Mouse (Mus musculus): Measurements from ENCODE around the gene Ppp1r15a. TPM values are rescaled to one million over a fixed set of nuclear protein-coding genes. Genes with fewer than 3 reads are reported as not detected.
A peak's percentile ranks its signal among the peaks of the same experiment; 100 is the strongest.
"Not testable (repeated sequence)": the region's sequence is repeated elsewhere in the genome, so short reads cannot be mapped to it uniquely, and the experiment has no call there.

The Ppp1r15a gene
- polyA plus RNA-seq, 1 experiment from 2014 or later: 14.7 TPM

DNA sequence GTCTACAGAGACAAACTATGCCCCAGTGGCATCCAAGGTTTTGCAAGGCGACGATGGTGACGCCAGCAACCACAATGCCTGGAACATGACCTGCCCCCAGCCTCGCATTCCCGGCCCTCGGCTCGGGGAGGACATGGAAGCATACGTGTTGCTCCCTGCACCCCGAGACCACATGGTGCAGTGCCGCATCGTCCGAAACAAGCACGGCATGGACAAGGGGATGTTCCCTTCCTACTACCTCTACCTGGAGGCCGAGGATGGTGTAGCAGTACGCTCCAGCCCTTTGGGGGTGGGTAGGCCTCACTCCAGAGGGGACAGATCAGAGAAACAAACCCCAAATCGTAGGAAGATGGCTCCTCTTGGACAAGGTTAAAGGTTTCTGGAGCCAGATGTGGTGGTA is 7.5 kb downstream of the Ppp1r15a start:
- Histone ChIP-seq H3K9me3 (ENCODE audit: control insufficient read depth, low read length) (no peaks in the 10 kb centered on the region), H3K9ac (ENCODE audit: low read length) (no peak overlapping the region), H3K4me1 (replicated peaks; ENCODE audit: control insufficient read depth, insufficient read depth, low read length) (peaks cover 24% of the 10 kb centered on the region), H3K4me2 (ENCODE audit: low read length) (no peak overlapping the region), H3K36me3 (ENCODE audit: control insufficient read depth, insufficient read depth, low read length) (peaks cover 8% of the 10 kb centered on the region; the same call in 1 of the 2 replicates), H3K4me3 (ENCODE audit: low read depth, low read length) (no peak overlapping the region), H3K27me3 (replicated peaks; ENCODE audit: control insufficient read depth, insufficient read depth, low read length) (no peaks in the 10 kb centered on the region), H3K27ac (ENCODE audit: low read depth) (no peak overlapping the region)
- DNase-seq (ENCODE audit: low spot score) (no peak), ATAC-seq (replicated peaks; ENCODE audit: low FRiP score, low TSS enrichment, low read depth) (no peak)
- WGBS: 93% methylated on average over 16 of the region's 16 CpGs

DNA sequence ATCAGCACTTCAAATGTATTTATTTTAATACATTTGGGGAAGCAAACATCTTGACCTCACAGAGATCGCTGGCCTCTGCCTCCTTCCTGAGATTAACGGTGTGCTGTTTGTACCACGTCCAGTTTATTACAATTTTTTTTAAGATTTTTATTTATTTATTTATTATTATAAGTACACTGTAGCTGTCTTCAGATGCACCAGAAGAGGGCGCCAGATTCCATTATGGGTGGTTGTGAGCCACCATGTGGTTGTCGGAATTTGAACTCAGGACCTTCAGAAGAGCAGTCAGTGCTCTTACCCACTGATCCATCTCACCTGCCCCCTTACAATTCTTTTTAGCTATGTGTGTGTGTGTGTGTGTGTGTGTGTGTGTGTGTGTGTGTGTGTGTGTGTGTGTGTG is 9.2 kb downstream of the Ppp1r15a start:
- H3K27ac ChIP-seq (ENCODE audit: low read depth); ATAC-seq (replicated peaks; ENCODE audit: low FRiP score, low TSS enrichment, low read depth); H3K4me1 ChIP-seq (replicated peaks; ENCODE audit: control insufficient read depth, insufficient read depth, low read length); H3K4me3 ChIP-seq (ENCODE audit: low read depth, low read length); DNase-seq (ENCODE audit: low spot score); H3K36me3 ChIP-seq (ENCODE audit: control insufficient read depth, insufficient read depth, low read length); H3K4me2 ChIP-seq (ENCODE audit: low read length); H3K9me3 ChIP-seq (ENCODE audit: control insufficient read depth, low read length); H3K9ac ChIP-seq (ENCODE audit: low read length); H3K27me3 ChIP-seq (replicated peaks; ENCODE audit: control insufficient read depth, insufficient read depth, low read length): not testable (repeated sequence)
- 73% methylated on average over 5 of the region's 5 CpGs for WGBS

DNA sequence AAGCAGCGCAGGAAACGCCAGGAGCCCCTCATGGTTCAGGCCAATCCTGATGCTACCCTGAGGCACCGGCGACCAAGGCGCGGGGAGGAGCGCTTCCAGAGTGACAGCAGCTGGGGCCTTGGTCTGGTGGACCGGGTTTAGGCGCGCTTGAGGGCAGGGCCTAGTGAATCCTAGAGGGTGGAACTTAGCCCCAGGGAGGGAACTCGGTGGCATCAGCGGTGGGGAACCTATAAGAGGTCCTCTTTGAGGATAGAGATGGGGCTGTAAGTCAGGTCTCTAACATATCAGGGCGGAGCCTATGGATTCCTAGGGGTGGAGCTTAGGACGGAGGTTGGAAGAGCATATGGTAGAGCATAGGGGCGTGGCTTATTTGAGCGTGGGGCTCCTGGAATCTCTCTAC is 10.6 kb downstream of the Ppp1r15a start:
- H3K36me3 ChIP-seq (ENCODE audit: control insufficient read depth, insufficient read depth, low read length): no peaks in the 10 kb centered on the region
- no peaks in the 10 kb centered on the region for H3K9me3 ChIP-seq (ENCODE audit: control insufficient read depth, low read length)
- H3K4me1 ChIP-seq (replicated peaks; ENCODE audit: control insufficient read depth, insufficient read depth, low read length): peaks cover 10% of the 10 kb centered on the region
- DNase-seq (ENCODE audit: low spot score): no peak
- no peak overlapping the region for H3K4me3 ChIP-seq (ENCODE audit: low read depth, low read length)
- H3K4me2 ChIP-seq (ENCODE audit: low read length): peak overlapping the region; percentile 36
- H3K9ac ChIP-seq (ENCODE audit: low read length): no peak overlapping the region
- 22% methylated on average over 16 of the region's 16 CpGs for WGBS
- peak; percentile 41 for ATAC-seq (replicated peaks; ENCODE audit: low FRiP score, low TSS enrichment, low read depth)
- H3K27me3 ChIP-seq (replicated peaks; ENCODE audit: control insufficient read depth, insufficient read depth, low read length): no peaks in the 10 kb centered on the region
- H3K27ac ChIP-seq (ENCODE audit: low read depth): peak overlapping the region; percentile 75

DNA sequence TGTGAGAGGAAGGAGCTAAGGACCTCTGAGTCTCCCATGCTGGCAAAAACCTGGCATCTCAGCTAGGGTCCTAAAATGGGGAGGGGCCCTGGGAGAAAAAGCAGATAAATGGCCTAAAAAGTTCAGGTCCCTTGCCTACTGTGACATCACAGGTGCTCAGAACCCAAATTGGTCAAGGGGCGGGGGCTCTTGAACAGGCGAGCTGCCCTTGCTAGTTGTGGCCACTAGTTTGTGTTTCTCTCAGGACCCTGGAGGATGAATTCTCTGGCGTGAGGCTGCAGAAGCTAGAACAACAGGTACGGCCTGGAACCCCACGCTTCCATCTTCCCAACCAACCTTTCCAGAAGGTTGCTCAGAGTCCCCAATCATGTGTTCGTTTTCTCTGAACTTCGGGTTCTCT is 11.7 kb downstream of the Ppp1r15a start:
- H3K36me3 ChIP-seq (ENCODE audit: control insufficient read depth, insufficient read depth, low read length): no peaks in the 10 kb centered on the region
- H3K27ac ChIP-seq (ENCODE audit: low read depth): peak overlapping the region; percentile 75
- DNase-seq (ENCODE audit: low spot score) (no peak), ATAC-seq (replicated peaks; ENCODE audit: low FRiP score, low TSS enrichment, low read depth) (no peak)
- no peak overlapping the region for H3K9ac ChIP-seq (ENCODE audit: low read length)
- no peaks in the 10 kb centered on the region for H3K9me3 ChIP-seq (ENCODE audit: control insufficient read depth, low read length)
- 87% methylated on average over 7 of the region's 7 CpGs for WGBS
- no peak overlapping the region for H3K4me2 ChIP-seq (ENCODE audit: low read length)
- peaks cover 8% of the 10 kb centered on the region for H3K4me1 ChIP-seq (replicated peaks; ENCODE audit: control insufficient read depth, insufficient read depth, low read length)
- H3K4me3 ChIP-seq (ENCODE audit: low read depth, low read length): no peak overlapping the region
- no peaks in the 10 kb centered on the region for H3K27me3 ChIP-seq (replicated peaks; ENCODE audit: control insufficient read depth, insufficient read depth, low read length)

DNA sequence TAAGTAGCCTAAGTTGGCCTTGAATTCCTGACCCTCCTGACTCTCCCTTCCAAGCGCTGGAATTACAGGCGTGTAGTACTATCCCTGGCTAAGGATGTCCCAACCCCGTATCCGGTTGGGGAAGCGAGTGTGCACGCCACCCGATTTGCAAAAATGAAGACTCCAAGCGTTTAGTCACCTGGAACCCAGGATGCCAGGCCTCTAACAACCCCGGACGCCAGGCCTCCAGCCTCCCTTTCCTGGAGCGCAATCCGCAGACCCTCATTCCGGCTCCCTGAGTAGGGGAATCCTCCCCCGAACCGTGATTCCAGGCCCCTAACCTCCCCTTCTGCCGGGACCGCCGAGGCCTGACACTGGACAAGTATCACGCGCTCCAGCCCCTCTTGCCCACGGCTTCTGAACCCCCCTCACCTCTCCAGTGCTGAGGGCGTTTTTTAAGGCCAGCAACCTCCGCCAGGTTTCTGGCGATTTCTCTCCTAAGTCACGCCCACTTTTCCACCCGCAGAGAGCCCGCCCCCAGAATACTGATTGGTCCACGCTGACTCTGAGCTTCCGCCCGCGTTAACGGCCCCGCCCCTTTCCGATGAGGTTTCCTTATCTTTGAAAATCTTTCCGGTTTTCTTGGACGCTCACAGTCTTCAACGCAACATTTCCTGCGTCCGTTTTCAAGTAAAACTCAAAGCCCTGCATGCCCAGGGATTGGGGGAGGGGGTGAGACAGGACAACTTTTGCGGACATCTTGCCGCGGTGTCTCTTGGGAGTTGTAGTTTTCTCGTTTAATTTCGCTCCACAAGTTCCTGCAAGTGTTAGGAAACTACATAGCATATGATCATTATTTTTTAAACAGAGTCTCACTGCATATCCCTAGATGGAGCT is 15.9 kb downstream of the Ppp1r15a start, which contains the start of gene Nucb1:
Nucb1 (minus strand) TSS at position 495 of the 876 bp plus-strand sequence.
- peak; percentile 82 for ATAC-seq (replicated peaks; ENCODE audit: low FRiP score, low TSS enrichment, low read depth)
- under 1% methylated on average over 44 of the region's 44 CpGs for WGBS
- peak; percentile 99 for DNase-seq (ENCODE audit: low spot score)
- Histone ChIP-seq H3K27ac (ENCODE audit: low read depth) (peak within 1 kb of the TSS; percentile 96), H3K27me3 (replicated peaks; ENCODE audit: control insufficient read depth, insufficient read depth, low read length) (no peaks in the 10 kb centered on the region), H3K36me3 (ENCODE audit: control insufficient read depth, insufficient read depth, low read length) (peaks cover 29% of the 10 kb centered on the region), H3K9ac (ENCODE audit: low read length) (peak within 1 kb of the TSS; percentile 64), H3K4me3 (ENCODE audit: low read depth, low read length) (peak within 1 kb of the TSS; percentile 71), H3K9me3 (ENCODE audit: control insufficient read depth, low read length) (no peaks in the 10 kb centered on the region), H3K4me2 (ENCODE audit: low read length) (peak within 1 kb of the TSS; percentile 93), H3K4me1 (replicated peaks; ENCODE audit: control insufficient read depth, insufficient read depth, low read length) (peaks cover 17% of the 10 kb centered on the region)

DNA sequence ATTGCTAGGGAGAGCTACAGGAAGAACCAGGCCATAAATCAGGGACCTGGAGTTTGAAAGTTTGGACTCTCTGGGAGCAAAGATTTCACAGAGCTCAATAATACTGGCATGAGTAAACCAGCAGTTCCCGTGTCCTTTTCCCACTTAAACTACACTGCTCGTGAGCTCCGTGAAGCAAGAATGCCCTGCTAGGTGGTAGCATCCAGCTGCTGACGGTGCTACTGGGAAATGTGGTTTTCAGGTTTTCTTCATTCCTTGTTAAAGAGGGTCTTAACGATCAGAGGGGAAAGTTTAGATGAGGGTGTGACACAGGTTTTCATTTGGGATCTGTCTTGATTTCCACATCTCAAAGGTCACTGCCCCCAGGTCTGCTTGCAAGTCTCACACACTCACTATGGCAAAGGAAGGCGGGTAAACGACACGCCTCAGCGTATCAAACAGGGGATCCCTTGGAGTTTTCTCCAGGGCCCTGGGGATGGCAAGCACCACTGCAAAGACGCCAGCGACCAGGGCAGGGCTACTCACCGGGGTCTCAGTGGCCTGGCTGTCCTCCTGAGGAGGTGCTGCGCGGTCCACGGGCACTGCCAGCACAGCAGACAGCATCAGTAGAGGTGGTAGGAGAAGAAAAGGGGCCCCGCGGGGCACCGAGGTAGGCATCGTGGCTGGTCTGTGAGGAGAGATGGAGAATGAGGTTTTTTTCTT is 16.7 kb downstream of the Ppp1r15a start:
- Histone ChIP-seq H3K27ac (ENCODE audit: low read depth) (peak overlapping the region; percentile 96), H3K4me2 (ENCODE audit: low read length) (peak overlapping the region; percentile 93), H3K4me1 (replicated peaks; ENCODE audit: control insufficient read depth, insufficient read depth, low read length) (peaks cover 15% of the 10 kb centered on the region), H3K27me3 (replicated peaks; ENCODE audit: control insufficient read depth, insufficient read depth, low read length) (no peaks in the 10 kb centered on the region), H3K9ac (ENCODE audit: low read length) (peak overlapping the region; percentile 64), H3K4me3 (ENCODE audit: low read depth, low read length) (peak overlapping the region; percentile 71), H3K9me3 (ENCODE audit: control insufficient read depth, low read length) (no peaks in the 10 kb centered on the region), H3K36me3 (ENCODE audit: control insufficient read depth, insufficient read depth, low read length) (peaks cover 33% of the 10 kb centered on the region)
- WGBS: 25% methylated on average over 19 of the region's 19 CpGs
- DNase-seq (ENCODE audit: low spot score) (no peak), ATAC-seq (replicated peaks; ENCODE audit: low FRiP score, low TSS enrichment, low read depth) (peak; percentile 10; the same call in 1 of the 2 replicates)

DNA sequence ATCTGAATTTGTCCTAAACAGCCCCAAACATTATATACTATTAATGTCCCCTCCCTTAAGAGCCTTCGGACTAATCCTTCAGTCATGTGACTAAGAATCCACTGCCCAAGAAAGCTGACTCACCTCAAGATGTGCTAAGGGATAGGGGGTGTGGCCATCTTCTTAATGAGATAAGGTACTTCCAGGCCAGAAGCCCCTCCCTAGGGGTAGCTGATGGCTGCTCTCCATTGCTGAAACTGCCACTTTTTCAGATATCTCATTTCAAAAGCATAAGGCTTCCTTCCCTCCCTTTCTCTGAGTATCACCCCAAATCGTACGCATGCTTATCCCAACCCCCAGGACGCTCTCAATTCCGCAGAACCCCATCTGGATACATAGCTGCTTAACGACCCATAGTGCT is 17.5 kb downstream of the Ppp1r15a start:
- H3K9me3 ChIP-seq (ENCODE audit: control insufficient read depth, low read length): no peaks in the 10 kb centered on the region
- peak overlapping the region; percentile 71; the same call in 1 of the 2 replicates for H3K4me3 ChIP-seq (ENCODE audit: low read depth, low read length)
- no peak overlapping the region for H3K27ac ChIP-seq (ENCODE audit: low read depth)
- H3K4me2 ChIP-seq (ENCODE audit: low read length): peak overlapping the region; percentile 93
- WGBS: 79% methylated on average over 6 of the region's 6 CpGs
- no peak overlapping the region for H3K9ac ChIP-seq (ENCODE audit: low read length)
- H3K27me3 ChIP-seq (replicated peaks; ENCODE audit: control insufficient read depth, insufficient read depth, low read length): no peaks in the 10 kb centered on the region
- H3K4me1 ChIP-seq (replicated peaks; ENCODE audit: control insufficient read depth, insufficient read depth, low read length): peaks cover 15% of the 10 kb centered on the region
- ATAC-seq (replicated peaks; ENCODE audit: low FRiP score, low TSS enrichment, low read depth) (no peak), DNase-seq (ENCODE audit: low spot score) (no peak)
- H3K36me3 ChIP-seq (ENCODE audit: control insufficient read depth, insufficient read depth, low read length): peaks cover 33% of the 10 kb centered on the region

DNA sequence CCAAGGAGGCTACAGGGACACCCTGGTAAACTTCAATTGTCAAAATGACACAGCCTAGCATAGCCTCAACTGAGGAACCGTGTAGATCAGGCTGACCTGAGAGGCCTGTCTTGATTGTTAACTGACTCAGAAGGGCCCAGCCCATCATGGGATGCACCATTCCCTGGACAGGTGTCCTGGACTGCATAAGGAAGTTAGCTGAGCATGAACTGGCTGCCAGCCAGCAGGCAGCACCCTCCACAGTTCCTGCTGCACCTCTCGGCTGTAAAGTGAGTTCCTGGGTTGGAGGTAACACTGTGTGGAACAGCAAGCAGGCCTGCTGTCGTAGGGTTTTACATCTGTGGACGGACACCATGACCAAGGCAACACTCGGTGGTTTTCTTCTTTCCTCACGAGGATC is 18.5 kb downstream of the Ppp1r15a start:
- DNase-seq (ENCODE audit: low spot score) (no peak), ATAC-seq (replicated peaks; ENCODE audit: low FRiP score, low TSS enrichment, low read depth) (no peak)
- WGBS: 88% methylated on average over 6 of the region's 6 CpGs
- no peak overlapping the region for H3K4me3 ChIP-seq (ENCODE audit: low read depth, low read length)
- no peaks in the 10 kb centered on the region for H3K9me3 ChIP-seq (ENCODE audit: control insufficient read depth, low read length)
- H3K4me2 ChIP-seq (ENCODE audit: low read length): no peak overlapping the region
- H3K9ac ChIP-seq (ENCODE audit: low read length): no peak overlapping the region
- peaks cover 40% of the 10 kb centered on the region for H3K36me3 ChIP-seq (ENCODE audit: control insufficient read depth, insufficient read depth, low read length)
- H3K27ac ChIP-seq (ENCODE audit: low read depth): no peak overlapping the region
- peaks cover 15% of the 10 kb centered on the region for H3K4me1 ChIP-seq (replicated peaks; ENCODE audit: control insufficient read depth, insufficient read depth, low read length)
- no peaks in the 10 kb centered on the region for H3K27me3 ChIP-seq (replicated peaks; ENCODE audit: control insufficient read depth, insufficient read depth, low read length)
